Mouse (Mus musculus): ENCODE results near the gene Lbp. TPM values are rescaled to one million over a fixed set of nuclear protein-coding genes. Genes with fewer than 3 reads are reported as not detected.

Lbp gene
- total RNA-seq, 2 experiments from 2014 or later = 1.6 to 2.7 TPM

DNA sequence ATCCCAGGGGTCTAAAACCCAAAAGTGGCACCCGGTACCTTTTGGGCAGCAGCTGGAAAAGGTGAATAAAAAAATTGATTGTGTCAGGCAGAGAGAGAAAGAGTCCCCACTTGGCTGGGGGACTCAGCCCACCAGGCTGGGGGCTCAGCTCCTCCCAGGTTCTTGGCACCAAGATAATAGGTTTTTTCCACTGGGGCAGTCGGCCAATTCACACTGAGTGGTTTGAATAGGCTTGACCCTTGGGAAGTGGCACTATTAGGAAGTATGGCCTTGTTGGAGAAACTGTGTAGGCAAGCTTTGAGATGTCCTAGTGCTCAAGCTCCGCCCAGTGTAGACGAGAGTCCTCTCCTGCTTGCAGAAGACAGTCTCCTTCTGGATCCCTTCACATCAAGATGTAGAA lies 6.6 kb upstream of the Lbp start:
- no peak for DNase-seq (ENCODE audit: low spot score in 2 of 2)
- intact Hi-C loops (cut with DNase I) = no loop called here

DNA sequence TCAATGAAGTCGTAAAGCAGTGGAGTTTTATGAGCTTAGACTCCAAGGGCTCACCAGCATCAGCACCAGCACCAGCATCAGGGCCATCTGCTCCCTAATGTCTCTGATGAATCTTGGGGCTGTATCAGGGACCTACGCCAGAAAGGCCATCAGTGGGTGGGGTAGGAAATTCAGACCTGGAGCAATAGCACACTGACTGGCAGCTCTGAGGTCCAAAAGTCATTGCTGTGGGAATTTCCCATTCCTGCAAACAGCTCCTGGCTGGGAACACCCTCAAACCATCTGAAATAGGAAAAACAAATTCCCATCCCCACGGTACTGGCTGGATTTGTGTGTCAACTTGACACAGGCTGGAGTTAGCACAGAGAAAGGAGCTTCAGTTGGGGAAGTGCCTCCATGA lies 3.5 kb upstream of the Lbp start:
- intact Hi-C loops (cut with DNase I) = no loop called here
- DNase-seq (ENCODE audit: low spot score in 2 of 2) = no peak

DNA sequence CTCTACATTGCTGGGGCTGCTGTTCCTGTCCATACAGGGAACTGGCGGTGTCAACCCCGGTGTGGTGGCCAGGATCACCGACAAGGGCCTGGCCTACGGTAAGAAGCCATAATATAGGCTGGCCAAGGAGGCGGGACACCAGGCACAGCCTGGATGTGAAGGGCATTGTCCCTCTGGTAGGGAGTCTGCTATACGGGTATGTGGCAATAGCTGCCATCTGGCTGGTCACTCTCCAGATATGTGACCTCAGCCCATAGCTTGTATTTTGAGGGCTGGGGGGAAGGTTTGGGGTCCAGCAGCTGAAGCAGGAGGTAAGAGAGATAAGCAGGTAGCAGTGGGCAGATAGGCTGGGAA lies 380 bp downstream of the Lbp start:
- intact Hi-C loops (cut with DNase I) = no loop called here
- no peak for DNase-seq (ENCODE audit: low spot score in 2 of 2)

DNA sequence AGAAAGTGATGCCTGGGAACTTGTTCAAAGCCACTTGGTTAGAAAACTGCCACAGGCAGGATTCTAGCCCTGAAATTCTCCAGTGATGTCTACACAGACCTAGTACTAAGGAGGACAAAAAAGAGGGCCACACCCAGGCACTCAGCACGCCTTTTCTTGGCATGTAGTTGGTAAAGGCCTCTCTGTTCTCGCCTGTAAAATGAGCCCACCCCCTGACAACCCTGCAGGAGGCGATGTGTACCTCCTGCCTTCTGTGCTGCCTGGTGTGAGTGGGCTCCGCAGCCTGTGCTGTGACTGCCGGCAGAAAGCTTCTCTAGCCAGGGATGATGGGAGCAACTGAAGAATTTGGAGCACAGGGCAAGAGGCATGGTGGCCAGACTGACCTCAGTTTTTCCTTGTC lies 2.0 kb downstream of the Lbp start:
- peak in 1 of 2 experiments; percentile 54 for DNase-seq (ENCODE audit: low spot score in 2 of 2)
- intact Hi-C loops (cut with DNase I) = no loop called here

DNA sequence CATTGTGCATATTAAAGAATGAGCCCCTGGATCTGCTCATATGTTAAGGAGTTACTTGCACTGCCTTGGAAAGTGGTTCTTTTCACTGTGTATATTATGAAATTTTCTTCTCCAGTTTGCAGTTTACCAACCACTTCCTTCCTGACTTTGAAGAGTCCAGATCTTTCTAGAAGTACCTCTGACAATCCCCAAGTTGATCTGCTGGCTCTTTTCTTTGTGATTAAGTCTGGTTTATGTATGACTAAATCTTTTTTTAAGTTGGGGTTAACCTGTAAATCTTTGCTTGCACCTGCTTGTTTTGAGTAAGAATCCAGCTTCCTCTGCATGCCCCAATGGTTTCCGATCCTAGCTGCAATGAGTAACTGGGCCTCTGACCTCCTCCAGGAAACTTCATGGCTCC lies 6.8 kb downstream of the Lbp start:
- intact Hi-C loops (cut with DNase I) = no loop called here
- DNase-seq (ENCODE audit: low spot score in 2 of 2) = no peak

DNA sequence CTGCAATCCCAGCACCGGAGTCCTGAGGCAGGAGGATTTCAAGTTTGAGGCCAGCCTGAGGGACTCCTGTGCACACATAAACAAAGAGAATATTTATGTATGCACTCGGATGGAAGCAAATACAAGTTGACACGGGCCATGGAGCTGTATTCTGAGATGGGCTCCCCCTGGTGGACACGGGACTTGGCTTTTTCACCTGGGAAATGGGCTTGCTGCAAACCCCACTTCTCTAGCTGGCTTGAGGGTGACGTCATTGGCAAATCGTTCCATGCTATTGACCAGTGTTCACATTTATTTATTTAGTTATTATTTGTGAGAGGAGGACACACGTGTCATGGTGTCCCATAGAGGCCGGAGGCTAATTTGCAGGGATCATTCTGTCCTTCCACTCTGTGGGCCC lies 10.1 kb downstream of the Lbp start:
- DNase-seq (ENCODE audit: low spot score in 2 of 2) = no peak
- intact Hi-C loops (cut with DNase I) = loop anchor here (2.0 kb wide), 1 partner anchor 24 kb away; no protein-coding TSS in a partner anchor

DNA sequence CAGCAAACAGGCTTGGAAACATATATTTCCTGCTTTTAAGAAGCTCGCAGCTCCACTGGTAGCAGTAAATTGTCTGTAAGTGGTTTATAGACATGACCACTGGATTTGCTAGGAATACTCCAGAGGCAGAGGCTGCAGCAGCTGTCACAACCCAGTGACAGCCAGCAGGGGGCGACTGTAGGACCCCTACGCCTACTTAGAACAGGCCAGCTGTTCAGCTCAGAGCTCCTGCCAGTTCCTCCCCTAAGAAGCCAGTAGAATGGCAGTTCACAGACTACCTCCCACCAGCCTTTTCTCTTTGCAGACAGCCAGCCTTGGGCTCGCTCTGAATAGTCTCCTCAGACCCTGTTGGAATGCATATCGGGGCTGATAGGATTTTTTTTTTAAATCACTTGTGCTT lies 10.7 kb downstream of the Lbp start:
- peak; percentile 62 to 80 for DNase-seq (ENCODE audit: low spot score in 2 of 2)
- intact Hi-C loops (cut with DNase I) = loop anchor here (2.0 kb wide), 1 partner anchor 24 kb away; no protein-coding TSS in a partner anchor

DNA sequence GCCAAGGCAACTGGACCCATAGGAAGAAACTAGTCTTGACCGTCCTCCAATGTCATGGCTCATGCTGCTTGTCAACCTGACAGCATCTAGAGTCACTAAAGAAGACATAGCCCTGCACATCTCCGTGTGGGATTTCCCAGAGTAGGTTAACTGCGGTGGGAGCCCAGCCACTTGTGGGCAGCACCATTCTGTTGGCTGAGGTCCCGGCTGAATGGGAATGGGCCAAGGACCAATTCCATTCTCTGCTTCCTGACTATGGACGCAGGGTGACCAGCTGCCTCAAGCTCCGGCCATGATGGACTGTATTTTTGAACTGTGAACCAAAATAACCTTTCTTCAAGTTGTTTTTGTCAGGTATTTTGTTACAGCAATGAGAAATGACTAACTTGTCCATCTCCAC lies 15.3 kb downstream of the Lbp start:
- intact Hi-C loops (cut with DNase I) = no loop called here
- DNase-seq (ENCODE audit: low spot score in 2 of 2) = no peak

DNA sequence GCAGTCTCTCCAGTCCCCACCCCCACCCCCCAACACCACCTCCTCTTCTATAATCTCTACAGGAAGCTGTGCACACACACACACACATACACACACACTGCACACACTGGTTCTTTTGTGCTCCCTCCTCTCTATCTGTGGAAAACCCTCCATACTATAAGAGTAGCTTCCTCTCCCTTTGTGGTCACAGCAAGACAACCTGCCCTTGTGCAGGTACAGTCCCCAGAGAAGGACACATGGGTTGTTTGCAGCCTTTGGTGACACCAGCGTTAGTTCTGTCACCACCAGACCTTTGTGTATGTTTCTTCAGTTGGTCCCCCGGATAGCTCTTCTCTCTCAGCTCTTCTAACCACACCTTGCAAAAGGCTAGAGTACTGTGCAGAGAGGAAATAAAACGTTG lies 16.6 kb downstream of the Lbp start:
- no peak for DNase-seq (ENCODE audit: low spot score in 2 of 2)
- intact Hi-C loops (cut with DNase I) = no loop called here

DNA sequence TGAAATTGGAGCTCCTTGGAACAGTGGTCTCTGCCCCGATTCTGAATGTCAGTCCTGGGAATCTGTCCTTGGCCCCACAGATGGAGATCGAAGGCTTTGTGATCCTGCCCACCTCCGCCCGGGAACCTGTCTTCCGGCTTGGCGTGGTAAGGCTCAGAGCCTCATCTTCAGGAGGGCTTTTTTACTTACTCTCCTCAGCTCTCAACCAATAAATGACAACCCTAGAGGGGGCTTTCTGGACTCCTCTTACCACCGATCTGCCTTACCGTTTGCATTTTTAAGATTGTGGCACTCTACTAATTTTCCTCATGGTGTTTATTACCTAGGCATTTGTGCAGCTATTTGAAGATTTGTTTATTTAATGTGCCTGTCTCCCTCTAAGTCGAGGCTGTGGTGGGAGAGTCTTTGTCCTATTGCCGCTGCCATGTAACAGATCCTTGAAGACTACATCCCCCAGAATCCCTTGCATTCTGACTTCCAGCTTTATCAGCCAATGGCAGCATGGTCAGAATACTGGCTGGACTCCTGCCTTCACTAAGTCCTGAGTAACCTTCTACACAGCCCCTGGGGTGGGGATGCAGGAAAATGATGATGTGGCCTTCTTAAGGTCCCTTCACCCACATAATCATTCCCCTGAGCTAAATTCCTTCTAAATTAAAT lies 18.4 kb downstream of the Lbp start:
- intact Hi-C loops (cut with DNase I) = no loop called here
- DNase-seq (ENCODE audit: low spot score in 2 of 2) = peak; percentile 26 to 57

DNA sequence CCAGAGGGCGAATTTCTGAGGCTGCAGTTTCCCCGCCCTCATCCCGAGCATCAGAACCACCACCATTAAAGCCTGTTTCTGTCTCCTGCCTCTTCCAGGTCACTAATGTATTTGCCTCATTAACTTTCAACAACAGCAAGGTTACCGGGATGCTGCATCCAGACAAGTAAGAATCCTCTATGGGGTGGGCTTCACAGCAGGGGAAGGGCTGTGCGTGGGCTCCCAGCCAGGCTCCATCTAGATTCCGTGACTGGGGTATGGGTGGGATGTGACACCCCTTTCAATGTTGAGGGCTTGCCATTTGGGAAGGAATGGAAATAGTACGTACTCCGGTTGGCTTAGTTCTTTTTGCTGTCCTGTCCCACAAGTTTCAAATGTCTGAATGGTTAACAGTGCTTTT lies 19.3 kb downstream of the Lbp start:
- no peak for DNase-seq (ENCODE audit: low spot score in 2 of 2)
- intact Hi-C loops (cut with DNase I) = no loop called here

DNA sequence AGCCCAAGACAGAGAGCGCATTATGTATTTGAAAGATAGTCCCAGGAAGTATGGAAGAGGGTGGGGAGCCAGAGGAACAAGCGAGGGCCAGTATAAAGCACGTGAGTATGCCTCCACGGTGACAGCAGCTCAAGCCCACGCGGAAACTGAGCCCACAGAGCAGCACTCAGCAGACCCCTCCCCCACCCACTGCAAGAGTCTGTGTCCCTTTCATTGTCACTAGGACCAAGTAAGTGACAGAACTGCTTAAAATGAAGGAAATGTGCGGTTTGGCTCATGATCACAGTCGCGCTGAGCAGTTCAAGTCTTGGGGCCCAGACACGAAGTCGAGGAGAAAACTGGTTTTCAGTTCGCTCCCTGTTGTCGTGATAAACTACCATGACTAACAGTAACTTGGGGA lies 28.1 kb downstream of the Lbp start:
- intact Hi-C loops (cut with DNase I) = no loop called here
- DNase-seq (ENCODE audit: low spot score in 2 of 2) = no peak

DNA sequence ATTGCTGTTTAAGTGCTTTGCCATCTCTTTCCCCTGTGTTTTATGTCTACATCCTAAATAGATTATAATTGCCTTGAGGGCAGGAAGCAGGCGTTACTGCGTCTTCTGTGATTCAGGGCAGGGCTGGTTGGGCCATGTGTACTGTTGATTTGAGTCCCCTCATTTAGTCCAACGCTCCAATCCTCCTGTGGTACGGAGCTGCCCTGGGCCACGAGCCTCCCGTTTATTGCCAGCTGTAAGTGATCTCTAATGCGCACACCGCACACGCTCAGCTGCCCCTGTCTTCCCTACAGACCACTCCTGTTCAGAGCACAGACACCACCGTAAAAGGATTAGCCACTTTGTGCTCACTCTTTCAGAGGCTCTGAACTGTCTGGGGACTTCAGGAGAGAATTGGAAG lies 31.4 kb downstream of the Lbp start:
- no peak for DNase-seq (ENCODE audit: low spot score in 2 of 2)
- intact Hi-C loops (cut with DNase I) = no loop called here

DNA sequence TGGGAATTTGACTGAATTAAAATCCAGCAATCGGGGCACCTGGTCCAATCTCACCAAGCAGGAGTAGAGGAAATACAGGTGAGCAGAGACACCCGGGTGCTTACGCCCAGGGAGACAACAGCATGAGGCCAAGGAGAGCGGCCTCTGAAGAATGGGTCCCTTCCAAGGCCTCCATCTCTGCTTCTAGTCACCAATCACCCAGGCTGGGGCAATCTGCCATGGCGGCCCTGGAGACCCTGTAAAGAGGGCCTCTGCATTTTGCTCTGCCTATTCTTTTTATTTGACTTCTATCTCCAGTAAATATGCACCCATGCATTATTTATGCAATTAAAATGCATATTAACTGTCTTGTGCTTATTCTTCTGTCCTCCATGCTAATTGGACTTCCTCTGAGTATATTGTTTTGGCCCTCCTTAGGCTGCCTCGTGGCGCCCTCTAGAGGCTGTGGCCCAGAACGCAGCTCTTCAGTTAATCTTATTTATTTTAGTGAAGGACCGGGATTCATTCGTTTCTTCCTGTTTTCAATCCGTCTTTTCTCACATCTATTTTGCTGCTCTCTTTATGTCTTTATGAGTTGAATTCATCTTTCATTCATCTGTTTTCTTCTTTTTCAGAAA lies 33.8 kb downstream of the Lbp start:
- DNase-seq (ENCODE audit: low spot score in 2 of 2) = peak; percentile 51 to 69
- intact Hi-C loops (cut with DNase I) = loop anchor here (1.0 to 5.0 kb wide), 4 partner anchors 23 to 273 kb away; no protein-coding TSS in a partner anchor

DNA sequence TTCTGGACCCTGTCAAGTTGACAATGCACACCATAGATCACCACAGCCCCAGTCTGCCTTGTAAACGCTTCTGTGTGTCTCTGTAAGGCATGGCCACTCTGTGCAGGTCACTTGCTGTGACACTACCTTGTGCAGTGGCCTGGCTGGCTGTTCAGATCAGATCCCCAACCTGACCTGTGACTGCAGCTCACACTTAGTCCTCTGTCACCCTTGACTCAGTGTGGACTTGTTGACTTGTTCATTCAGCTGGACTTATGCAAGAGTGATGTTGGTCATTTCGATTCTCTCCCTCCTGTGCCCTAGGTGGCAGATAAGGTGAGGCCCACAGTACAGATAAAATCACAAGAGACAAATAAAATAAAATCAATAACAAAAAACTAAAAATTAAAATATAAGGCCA lies 35.0 kb downstream of the Lbp start:
- intact Hi-C loops (cut with DNase I) = loop anchor here (2.0 to 5.0 kb wide), 3 partner anchors 25 to 274 kb away; no protein-coding TSS in a partner anchor
- DNase-seq (ENCODE audit: low spot score in 2 of 2) = no peak

DNA sequence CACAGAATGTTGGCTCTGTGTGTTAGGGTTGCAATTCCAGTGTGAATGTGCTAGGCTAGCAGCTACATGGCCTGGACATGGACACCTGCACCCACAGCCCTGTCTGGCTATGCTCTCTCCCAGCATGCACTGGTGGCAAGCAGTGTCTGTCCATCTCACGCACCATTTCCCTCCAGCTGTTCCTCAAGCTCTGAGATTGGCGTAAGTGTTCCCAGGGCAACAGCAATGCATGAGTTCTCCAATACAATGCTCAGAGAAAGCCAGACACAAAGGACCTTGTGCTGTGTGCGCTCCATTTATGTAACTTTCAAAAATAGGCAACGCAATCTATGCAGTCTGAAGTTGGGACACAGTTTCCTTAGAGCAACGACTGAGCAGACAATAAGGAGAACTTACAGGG lies 37.2 kb downstream of the Lbp start:
- DNase-seq (ENCODE audit: low spot score in 2 of 2) = no peak
- intact Hi-C loops (cut with DNase I) = loop anchor here (5.0 kb wide), 2 partner anchors 61 to 276 kb away; no protein-coding TSS in a partner anchor

DNA sequence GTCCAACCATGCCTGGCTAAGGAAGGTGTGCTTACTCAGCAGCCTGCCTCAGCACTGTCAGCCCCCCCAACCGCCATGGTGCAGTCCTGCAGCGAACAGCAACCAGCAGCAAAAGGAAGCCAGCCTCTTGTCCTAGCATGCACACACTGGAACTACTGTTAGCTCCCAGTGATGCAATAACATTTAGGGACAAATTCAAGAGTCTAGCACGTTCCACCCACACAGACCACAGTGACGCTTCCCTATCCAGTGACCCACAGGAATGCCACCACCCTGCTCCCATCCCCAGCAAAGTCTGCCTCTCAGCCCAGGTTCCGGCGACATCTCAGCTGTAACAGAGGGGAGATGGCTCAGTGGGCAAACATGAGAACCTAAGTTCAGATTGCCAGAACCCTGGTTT lies 40.2 kb downstream of the Lbp start:
- DNase-seq (ENCODE audit: low spot score in 2 of 2) = no peak
- intact Hi-C loops (cut with DNase I) = loop anchor here (2.0 kb wide), 1 partner anchor 136 kb away; no protein-coding TSS in a partner anchor

DNA sequence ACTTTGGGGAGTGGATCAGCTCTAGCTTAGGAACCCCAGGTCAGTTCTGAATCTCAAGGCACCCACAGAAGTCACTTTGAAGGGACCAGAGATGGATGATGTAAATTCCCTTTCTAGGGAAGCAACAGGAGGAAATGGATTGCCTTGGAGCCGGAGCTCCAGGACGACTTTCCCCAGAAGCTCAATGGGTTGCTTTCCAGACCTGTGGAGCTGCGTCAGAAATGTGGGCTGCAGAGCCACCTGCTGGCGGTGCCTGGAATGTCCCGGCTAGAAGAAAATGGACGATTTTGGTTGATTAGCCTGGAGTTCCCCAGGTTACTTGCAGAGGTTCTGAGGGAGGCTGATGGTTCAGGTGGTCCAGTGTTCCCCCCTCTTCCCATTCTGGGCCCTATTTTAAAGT lies 41.6 kb downstream of the Lbp start:
- intact Hi-C loops (cut with DNase I) = loop anchor here (2.0 kb wide), 1 partner anchor 137 kb away; no protein-coding TSS in a partner anchor

DNA sequence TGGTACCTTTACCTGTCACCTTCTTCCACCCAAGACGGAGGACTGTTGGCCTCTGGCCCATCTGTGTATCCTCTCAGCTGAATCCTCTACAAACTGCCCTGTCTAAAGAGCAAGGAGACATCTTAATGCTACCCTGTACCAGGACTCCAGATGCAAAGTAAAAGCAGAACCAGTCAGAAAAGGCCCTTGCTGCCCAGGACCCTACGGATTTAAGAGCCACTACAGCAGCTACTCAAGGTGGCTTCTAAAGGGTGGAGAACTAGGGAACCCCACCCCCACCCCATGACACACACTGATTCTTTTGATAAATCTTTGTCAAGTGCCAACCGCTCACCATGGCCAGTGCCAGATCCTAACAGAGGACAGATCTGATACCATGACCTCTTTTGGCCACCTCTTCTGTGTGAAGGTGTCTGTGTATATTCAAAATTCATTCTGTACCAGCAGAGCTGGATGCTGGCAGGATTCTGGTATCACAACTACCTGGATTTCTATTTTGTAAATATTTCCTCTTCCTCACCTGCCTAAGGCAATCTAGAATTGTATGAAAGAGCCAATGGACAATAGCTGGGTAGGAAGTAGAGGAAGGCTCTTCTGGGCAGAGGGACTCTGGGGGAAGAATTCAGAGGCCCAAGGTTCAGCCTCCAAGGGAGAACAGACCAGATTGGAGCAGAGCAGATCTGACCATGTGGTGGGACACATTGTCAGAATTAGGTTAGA lies 46.7 kb downstream of the Lbp start:
- no peak for DNase-seq (ENCODE audit: low spot score in 2 of 2)
- intact Hi-C loops (cut with DNase I) = no loop called here

More for the DNA sequence above, 41.6 kb downstream of the Lbp start:
- DNase-seq (ENCODE audit: low spot score in 2 of 2) = peak; percentile 58 to 71

DNA sequence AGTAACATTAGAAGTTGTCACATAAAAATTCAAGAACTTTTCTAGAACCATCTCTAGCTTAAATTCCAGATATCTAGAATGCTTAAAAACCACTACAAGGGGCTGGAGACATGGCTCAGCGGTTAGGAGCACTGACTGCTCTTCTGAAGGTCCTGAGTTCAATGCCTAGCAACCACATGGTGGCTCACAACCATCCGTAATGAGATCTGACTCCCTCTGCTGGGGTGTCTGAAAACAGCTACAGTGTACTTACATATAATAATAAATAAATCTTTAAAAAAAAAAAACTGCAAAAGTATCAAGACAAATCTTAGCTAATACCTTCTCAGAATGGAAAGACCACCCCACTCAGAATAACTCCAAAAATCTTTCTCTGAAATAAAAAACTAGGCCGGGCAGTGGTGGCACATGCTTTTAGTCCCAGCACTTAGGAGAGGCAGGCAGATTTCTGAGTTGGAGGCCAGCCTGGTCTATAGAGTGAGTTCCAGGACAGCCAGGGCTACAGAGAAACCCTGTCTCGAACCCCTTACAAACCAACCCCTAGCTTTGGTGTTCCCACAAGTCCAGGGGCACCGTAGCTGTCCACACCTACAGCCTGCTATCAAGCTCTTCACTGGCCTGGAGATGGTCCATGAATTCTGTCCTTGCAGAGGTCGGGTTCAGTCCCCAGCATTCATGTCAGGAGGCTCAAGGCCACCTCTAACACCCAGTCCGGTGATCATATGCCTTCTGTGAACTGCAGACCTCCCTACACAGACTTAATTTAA lies 48.2 kb downstream of the Lbp start:
- intact Hi-C loops (cut with DNase I) = no loop called here
- no peak for DNase-seq (ENCODE audit: low spot score in 2 of 2)

All from left cerebral cortex, postnatal 25 days (tissue).